Mouse (Mus musculus) layer of hippocampus, adult 9-11 months (tissue): ENCODE data around the gene Tmem132c.
A peak's percentile ranks its signal among the peaks of the same experiment; 100 is the strongest.

Experiments used
- DNase-seq: peaks from one replicate; pipeline ENCODE4 v3.0.0; 2022

Gene Tmem132c

DNA sequence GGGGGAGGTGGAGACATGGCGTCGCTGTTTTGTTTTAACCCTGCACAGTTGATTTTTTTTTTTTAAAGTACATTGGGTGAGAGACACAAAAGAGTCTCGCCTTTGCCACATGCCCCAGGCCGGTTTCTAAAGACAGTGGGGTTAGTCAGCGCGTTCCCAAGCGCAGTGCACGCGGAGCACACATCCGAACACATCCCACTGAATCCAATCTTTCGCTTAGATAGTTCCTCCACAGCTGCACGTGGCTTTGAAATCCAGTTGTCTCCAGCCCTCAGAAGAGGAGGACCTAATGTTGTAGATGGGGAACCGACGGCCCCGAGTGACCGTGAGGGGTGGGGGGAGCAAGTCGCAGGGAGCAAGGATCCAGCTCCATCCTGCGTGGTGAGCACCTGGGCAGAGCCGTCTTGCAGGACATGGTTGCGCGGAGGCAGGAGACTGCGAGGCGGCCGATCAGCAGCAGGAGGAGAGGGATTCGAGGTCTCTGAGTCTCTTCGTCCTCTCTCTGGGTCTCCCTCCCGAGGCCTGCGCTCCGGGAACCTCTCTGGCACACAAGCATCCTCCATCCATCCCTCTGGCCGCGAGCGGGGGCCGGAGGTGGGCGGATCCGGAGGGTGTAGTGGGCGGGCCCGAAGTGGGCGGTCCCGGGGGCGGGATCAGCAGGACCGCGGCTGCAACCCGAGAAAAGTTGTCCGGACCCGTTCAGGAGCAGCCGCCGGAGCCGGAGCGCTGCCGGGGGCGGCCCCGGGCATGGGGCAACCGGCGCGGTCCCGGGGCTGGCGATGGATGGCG lies at the start of gene Tmem132c:
Tmem132c (plus strand) TSS at position 673 of the 789 bp plus-strand sequence.
- peak; percentile 14 for DNase-seq

DNA sequence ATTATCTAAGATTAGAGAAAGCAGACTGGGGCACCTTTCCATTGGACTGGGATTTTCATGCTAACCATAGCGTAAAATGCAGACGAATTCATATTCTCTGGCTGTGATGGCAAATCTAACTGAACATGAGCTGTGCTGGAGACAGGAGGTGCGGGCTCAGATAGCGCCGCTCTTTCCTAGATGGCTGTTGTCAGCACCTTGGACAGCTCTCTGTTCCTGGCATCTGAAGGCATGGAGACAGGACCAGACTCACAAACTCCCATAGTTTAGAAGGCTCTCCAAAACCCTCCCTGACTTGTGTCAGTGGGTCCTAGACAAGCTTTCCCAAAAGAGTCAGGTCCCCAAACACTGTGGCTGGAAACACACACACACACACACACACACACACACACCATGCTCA lies 49.7 kb upstream of the Tmem132c start:
- no peak for DNase-seq

DNA sequence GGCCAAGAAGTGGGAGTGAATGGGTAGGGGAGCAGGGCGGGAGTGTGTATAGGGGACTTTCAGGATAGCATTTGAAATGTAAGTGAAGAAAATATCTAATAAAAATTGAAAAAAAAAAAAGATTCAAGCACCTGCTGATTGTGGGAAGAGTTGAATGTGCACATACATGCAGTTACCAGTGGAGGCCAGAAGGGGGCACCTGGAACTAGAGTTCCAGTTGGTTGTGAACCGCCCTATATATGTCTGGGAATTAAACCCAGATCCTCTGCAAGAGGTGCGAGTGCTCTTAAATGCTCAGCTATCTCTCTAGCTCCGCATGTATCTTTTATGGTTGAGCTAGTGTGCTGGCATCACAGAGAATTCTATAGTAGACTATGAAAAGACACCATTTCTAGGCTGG lies 42.8 kb upstream of the Tmem132c start:
- DNase-seq = no peak

DNA sequence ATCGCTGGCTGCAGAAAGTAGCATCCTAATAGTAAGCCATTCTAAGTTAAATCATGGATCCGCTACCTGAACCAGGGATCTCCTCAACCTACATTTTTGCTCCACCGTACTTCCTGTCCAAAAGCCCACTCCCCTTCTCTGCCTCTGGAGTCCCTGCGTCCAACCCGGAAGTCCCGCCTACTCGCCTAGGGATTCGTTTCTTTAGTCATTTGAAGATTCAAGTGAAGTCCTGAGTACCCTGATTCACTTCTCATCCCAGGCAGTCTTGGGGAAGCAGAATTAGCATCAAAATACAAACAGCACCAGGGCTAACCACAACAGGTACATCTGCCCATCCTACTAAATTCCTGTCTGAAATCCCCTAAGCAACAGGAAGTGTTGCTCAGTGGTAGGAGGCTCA lies 36.7 kb upstream of the Tmem132c start:
- DNase-seq = no peak

DNA sequence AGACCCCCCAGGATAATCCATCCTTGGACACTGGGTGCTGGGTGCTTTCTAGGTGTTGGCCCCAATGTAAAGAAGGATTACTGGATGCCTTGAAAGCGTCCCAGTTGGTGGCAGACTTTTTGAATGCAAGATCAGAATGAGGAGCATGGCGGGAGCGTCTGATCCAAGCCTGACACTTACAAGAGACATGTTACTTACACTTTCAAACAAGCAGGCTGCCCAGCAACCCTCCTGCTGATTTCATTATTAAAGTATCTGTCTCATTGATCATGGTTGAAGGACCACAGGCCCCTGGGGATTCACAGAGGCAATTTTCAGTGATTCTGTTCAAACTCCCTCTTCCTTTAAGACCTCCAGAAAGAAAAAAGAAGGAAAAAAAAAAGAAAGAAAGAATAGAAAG lies 25.2 kb upstream of the Tmem132c start:
- DNase-seq = no peak

DNA sequence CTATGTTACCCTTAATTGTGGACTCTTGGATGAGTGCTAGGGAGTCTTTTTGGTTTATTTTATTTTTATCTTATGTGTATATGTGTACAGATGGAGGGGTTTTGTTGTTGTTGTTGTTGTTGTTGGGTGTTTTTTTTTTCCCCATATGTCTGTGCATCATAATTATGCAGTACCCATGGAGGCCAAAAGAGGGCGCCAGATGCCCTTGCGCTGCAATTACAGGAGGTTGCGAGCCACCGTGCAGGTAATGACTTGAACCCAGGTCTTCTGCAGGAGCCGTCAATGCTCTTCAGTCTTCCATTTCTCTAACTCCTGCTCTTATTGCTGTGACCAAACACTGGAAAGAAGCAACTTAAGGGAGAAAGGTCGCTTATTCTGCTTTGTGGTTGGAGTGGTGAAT lies 23.9 kb upstream of the Tmem132c start:
- DNase-seq = no peak

DNA sequence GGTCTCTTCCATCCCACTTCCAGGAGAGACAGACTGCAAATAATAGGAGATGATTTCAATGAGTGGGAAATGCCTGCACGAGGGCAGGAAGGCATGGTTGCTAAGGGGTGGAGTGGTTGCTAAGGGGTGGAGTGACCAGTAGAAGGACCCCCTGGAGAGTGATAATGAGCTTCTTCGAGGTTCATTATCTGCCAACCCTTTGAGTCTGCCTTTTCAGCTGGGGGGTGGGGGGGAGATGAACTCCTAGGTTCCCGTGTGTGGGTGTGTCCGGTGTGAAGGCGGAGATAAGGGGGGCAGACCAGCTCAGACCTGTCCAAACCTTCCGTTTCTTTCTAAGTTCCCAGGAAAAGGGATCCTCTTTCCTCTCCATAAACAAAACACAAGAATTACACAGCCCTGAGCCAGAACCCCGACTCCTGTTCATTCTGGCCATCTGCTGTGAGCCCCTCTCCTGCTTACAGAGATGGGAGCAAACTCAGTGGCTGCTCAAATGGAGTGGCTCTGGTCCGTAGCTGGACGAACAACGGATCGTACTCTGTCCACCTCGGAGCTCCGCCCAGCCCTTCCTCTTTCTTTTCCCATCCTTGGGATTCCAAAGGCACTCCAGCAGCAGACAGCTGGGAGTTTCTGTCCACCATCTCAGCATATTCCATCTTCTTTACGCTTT lies 13.5 kb upstream of the Tmem132c start:
- DNase-seq = no peak

DNA sequence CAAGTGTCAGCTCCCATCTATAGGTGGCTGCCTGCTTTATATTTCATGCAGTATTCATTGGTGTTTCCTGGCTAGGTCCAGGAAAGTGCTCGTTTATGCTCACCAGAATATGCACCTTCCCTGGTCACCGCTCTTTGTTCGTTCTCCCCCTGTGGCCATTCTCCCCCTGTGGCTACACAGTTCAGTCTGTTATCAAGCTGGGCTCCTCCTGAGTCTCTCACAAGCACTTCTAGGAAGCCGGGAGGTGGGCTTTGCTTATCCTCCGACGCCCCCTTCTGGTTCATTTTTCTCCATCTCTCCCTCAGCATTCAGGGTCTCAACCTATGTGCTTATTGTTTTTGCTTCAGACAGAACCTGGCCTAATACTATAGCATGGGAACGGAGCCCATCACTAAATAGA lies 6.9 kb upstream of the Tmem132c start:
- no peak for DNase-seq

DNA sequence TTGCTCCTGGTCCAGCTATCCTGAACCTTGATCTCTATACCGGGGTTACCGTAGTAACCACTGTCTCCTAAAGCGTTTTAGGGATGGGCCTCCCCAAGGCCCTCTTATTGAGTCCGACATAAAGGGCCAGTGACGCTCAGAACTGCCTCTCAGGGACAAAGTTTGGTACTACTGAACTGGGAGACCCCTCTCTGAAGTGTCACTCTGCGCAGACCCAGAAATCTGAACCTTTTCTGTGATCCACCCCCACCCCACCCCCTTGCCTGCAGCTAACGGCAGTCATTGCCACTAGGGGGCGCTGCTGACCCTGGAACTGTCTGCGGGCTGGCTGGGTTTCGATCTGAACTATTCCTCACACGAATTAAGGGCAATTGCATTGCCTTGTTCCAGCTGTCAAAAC lies 6.4 kb upstream of the Tmem132c start:
- peak; percentile 25 for DNase-seq

DNA sequence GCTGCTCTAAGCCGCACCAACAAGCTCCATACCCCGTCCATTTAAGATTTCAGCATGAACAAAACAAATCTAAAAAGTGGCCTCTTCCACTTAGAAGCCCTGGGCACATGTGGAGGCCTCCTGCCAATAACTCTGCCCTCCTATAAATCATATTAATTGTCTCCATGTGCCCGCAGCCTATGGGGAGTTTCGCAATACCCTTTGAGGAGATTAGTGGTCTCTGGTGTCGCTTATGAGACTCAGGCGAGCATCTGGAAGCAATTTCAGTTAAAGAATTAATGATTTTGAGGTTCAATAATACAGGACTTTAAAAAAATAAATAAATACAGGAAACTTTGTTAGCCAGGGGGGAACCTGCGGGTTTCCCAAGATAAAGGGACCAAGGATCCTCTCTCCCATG lies 1.9 kb upstream of the Tmem132c start:
- no peak for DNase-seq

DNA sequence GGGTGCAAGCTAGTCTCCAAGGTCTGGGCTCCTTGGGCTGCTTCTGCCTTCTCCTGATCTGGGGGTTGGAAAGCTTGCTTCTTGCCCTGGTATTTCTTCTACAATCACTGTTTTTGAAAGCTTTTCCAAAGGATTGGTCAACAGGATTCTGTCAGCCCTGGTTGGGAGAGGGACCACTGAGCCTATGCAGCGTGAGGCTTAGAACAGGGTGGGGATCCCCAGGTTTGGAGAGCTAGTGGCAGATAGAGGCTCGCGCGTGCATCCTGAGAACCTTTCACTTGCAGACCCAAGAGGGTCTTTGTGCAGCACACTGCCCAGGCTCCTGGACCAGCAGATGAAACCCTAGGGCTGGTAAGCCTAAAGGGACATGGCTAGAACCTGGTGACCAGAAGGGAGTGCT lies 962 bp upstream of the Tmem132c start:
- no peak for DNase-seq

DNA sequence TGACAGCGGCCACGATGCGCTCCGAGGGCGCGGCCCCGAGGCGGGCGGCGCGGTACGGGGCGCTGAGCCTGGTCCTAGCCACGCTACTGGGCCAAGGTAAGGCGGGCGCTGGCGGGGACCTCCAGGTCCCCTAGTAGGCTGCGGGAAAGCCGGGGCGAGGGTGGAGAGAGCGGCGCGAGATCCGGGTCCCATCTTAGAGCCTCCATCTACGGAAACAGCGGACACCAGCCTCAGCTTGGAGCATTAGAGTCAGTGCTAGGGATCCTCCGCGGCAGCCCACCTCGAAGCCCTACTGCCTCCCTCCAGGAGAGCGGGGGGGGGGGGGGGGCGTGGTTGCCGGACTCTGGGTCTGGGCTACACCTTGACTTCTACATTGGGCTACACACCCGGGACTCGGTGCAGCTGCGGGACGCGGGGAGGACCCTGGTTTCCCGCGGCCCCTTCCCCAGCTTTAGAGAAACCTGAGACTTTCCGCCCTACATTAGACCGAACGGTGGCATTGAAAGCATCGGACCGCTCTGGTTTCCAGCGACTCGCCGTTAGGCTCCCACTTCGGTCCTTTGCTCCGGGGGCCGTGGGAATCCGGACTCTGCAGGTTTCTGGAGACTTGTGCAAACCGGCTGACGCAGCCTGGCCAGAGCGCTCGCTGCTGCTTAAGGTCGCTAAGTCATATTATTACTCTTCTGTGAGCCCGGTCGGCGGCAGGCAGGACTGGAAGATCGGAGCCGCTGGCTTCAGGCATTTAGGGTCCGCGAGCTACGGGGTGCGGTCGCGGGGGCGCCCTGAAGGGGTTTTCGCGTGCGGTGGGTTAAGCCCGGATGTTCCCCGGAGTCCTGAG lies 536 bp downstream of the Tmem132c start:
- no peak for DNase-seq

DNA sequence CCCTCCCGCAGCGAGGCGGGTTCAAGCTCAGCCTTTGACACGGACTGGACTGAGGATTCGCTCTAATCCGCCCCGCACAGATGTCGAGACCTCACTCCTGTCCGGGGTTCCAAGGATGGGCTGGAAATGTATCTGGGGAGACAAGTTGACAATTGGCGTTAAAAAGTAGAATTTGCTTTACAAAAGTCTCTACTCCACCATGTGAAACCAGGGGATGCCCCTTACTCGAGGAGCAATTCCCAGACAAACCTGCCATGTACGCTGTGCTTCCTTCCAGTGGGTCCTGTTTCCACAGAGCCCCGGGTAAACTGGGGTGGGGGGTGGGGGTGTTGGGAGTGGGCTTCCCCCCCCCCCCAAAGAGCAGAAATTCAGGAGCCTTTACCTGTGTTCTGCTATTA lies 1.2 kb downstream of the Tmem132c start:
- no peak for DNase-seq

DNA sequence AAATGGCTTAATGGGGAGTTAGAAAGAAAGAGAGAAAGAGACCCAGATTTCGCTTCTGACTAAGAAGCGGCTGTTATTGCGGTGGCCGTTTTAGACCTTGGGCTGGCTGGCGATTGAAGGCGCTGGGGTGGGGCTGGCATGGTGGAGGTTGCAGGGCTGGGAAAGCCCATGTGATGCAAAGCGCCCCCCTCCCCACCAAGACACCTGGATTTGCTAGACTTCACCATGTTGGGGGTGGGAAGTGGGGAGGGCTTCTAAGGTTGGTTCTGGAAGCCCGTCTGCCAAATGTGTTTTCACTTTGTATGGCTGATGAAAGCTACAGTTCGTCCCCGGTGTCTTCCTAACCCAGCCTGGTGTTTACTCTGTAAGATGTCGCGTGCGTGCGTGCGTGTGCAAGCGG lies 1.6 kb downstream of the Tmem132c start:
- DNase-seq = no peak

DNA sequence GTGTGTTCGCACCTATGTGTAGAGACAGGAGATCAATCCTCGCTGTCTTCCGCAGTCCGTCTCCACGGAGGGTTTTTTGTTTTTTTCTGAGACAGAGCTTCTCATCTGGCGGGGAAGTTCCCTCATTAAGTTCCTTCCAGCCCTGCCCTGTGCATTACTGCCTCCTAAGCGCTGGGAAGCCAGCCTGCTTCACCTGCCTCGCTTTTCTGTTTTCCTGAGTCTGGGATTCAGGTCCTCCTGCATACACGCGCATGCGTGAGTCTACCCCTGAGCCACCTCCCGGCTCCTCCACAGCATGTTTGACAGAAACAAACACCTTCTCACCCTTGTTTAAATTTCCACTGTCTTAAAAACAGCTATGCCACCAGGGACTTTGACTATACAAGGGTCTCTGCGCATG lies 2.0 kb downstream of the Tmem132c start:
- DNase-seq = no peak

DNA sequence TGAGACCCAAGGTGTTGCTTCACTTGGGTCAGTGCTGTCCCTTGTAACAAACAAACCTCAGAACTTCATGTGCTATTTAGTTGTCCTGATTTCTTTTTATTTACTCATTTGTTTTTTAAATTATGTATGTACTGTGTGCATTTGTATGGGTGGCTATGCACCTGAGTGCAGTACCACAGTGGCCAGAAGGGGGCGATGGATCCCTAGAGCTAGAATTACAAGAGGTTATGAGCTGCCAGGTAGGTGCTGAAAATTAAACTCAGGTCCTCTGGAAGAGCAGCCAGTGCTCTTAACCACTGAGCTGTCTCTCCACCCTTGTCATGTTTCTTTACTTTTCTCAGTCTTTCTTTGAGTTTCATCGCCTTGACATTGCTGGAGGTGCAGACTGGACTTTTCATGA lies 11.7 kb downstream of the Tmem132c start:
- DNase-seq = no peak

DNA sequence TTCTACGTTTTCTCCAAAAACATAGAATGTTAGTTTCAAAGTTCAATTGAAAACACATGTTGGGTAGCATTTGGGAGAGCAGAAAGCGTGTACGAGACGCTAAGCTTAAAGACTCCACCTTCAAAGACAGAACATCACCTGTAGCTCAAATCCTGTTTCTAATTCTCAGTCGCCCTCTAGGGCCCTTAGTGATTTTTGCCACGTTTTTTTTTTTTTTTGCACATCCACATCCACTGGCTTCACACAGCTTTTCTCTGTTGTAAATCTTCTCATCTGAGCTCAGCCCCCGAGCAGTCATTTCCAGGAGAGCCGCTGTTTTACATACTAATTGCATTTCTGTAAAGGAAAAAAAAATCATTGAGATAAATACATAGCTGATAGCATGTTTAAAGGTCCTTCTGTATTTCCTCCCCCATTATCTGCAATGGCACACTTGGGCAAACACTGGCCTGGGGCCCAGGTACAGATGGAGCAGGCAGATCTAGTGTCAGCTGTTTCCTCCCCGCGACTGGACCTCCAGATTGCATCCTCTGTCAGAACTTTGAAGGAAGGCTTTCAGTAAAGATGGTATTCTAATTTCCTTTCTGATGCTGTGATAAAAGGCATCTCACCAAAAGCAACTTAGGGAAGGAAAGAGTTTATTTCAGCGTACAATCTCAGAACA lies 15.5 kb downstream of the Tmem132c start:
- no peak for DNase-seq

DNA sequence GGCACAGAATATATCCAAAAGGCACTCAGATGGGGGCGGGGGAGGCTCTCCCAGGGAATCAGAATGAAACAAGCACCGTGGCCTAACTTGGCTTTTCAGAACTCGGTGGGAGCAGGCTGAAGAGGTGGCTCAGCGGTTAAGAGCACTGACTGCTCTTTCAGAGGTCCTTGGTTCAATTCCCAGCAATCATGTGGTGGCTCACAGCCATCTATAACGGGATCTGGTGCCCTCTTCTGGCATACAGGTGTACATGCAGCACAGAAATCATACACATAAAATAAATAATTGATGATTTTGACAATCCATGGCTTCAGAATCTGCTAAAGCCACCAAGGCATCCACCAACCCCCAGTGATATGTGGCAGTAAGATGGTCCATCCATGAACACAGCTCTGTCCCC lies 20.5 kb downstream of the Tmem132c start:
- no peak for DNase-seq

DNA sequence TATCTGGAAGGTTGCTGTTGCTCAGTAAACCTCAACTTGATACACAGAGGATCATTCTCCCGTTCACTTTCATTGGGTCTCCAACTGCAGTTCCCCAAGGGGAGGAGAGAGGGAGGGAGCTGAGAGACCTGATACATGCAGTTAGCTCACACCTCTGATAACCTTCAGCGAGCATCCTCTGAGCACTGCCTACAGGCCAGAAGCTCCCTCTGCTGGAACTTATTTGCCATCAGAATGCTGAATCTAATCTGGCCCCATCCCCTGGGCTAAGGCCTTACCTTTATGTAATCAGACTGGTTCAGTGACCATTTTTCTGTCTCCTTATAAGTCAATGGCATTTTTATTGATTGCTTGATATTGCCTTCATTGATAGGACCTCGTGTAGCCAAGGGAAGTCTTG lies 29.5 kb downstream of the Tmem132c start:
- DNase-seq = no peak

DNA sequence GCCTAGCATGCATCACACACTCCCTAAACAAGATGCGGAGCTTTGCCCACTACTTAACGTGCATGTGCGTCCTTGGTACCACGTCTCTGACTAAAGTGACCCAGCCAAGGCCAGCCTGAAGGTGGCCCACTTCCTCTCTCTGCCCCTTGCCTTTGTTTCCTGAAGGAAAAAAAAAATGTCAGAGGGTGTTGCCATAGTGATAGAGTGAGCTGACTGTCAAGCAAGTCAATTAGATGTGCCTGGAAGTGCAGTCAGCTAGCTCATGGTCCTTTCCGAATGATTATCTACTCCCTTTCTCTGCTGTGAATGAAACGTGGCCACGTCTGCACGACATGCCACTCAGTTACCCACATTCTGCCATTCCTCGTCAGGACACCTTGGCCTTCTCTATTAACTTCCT lies 37.9 kb downstream of the Tmem132c start:
- no peak for DNase-seq

DNA sequence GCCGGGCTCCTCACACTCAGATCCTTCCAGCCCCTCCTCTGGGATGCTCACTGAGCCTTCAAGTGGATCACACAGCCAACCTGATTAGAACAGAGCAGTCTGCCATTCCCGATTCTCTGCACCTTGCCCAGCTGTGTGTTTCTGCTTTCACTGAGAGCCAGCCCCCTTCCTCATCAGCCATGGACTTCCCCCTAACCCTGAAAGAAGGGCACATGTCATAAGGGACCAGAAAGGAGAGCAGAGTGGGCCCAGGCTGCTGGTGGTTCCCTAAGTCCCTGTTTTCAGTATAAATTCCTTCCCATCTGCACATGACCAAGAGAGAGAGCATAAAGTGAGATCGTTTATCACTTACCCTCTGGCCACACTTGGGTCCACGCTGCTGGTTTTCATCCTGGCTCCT lies 39.6 kb downstream of the Tmem132c start:
- DNase-seq = no peak

DNA sequence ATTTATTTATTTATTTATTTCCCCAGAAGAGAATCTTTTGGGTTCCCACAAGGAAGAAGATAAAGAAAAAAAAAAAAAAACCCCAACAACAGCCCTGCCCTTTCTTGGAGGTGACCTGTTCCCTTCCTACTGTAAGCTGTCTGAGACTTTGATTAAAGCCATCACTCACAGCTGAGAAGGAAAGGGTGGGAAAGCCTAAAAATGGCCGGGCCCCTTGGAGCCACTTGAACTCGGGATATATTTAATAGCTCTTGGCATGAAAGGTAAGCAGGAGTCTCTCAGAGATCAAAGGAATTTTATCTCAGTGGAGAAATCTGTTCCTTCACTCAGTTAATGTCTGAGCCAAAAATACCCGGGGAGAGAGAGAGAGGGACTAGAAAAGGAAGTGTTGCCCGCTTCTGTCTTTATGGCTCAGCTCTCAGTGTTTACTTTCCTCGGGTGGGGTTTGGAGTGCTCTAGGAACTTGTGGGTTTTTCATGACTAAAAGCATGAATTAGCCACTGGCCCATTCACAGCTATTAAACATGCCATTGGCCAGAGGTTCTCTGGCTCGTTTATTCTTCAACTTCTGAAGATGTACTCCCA lies 41.0 kb downstream of the Tmem132c start:
- no peak for DNase-seq

DNA sequence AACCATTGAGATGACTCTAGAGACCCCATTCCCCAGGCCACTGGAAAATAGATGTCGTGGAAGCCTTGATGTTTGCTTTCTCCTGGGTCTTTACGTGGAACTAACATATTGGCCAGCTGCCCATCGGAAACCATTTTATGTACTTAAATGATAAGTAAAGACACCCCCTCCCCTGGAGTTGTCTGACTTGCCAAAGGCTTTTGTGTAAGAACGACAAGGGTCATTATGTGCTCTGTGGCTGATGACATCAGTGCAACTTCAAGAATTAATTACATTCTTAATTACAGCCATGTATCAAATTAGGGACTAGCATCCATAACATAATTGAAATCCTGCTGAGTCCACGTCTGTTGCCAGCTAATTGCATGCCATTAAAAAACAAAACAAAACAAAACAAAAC lies 45.3 kb downstream of the Tmem132c start:
- no peak for DNase-seq
